Mouse (Mus musculus): ENCODE data around the gene Ttc39a.
"Not testable (repeated sequence)": the region's sequence is repeated elsewhere in the genome, so short reads cannot be mapped to it uniquely, and the experiment has no call there.

Gene Ttc39a

GRCm38 (mm10) chr4:109406486-109407175, at the start of gene Ttc39a:
Gene Ttc39a (plus strand): TSS chr4:109406623.
- peak; percentile 80 to 83 for DNase-seq

- DNase-seq = no peak
Observed at GRCm38 (mm10) chr4:109378107-109378506, 28.3 kb upstream of the Ttc39a start.

GRCm38 (mm10) chr4:109382457-109382856, 24.0 kb upstream of the Ttc39a start:
- DNase-seq = peak; percentile 25 to 34

GRCm38 (mm10) chr4:109385599-109385998, 20.8 kb upstream of the Ttc39a start:
- DNase-seq = no peak

GRCm38 (mm10) chr4:109393229-109393779, 13.1 kb upstream of the Ttc39a start:
- DNase-seq = no peak

GRCm38 (mm10) chr4:109393902-109394301, 12.5 kb upstream of the Ttc39a start:
- peak; percentile 36 to 52 for DNase-seq

- no peak for DNase-seq
Observed at GRCm38 (mm10) chr4:109394314-109395074, 11.9 kb upstream of the Ttc39a start.

- DNase-seq = no peak
Observed at GRCm38 (mm10) chr4:109400366-109400980, 6.0 kb upstream of the Ttc39a start.

- DNase-seq = no peak
Observed at GRCm38 (mm10) chr4:109401176-109401689, 5.2 kb upstream of the Ttc39a start.

- DNase-seq = not testable (repeated sequence)
Observed at GRCm38 (mm10) chr4:109404908-109405307, 1.5 kb upstream of the Ttc39a start.

GRCm38 (mm10) chr4:109405415-109405814, 1.0 kb upstream of the Ttc39a start:
- no peak for DNase-seq

- peak; percentile 48 to 67 for DNase-seq
Observed at GRCm38 (mm10) chr4:109406054-109406485, 353 bp upstream of the Ttc39a start.

- no peak for DNase-seq
Observed at GRCm38 (mm10) chr4:109407176-109407520, 725 bp downstream of the Ttc39a start.

GRCm38 (mm10) chr4:109407701-109408485, 1.5 kb downstream of the Ttc39a start:
- peak; percentile 41 to 51 for DNase-seq

GRCm38 (mm10) chr4:109410681-109411376, 4.4 kb downstream of the Ttc39a start:
- no peak for DNase-seq

GRCm38 (mm10) chr4:109411377-109411967, 5.0 kb downstream of the Ttc39a start:
- no peak for DNase-seq

GRCm38 (mm10) chr4:109412233-109412632, 5.8 kb downstream of the Ttc39a start:
- DNase-seq = no peak

- no peak for DNase-seq
Observed at GRCm38 (mm10) chr4:109417998-109418397, 11.6 kb downstream of the Ttc39a start.

GRCm38 (mm10) chr4:109419017-109419416, 12.6 kb downstream of the Ttc39a start:
- no peak for DNase-seq

GRCm38 (mm10) chr4:109419563-109419962, 13.1 kb downstream of the Ttc39a start:
- no peak for DNase-seq

GRCm38 (mm10) chr4:109420138-109420795, 13.8 kb downstream of the Ttc39a start:
- DNase-seq = no peak
